Mouse (Mus musculus) CH12.LX (cell line): ENCODE measurements at regions not wholly inside any gene's neighbourhood (a gene's known extent, or its start where the extent isn't known, plus 50 kb on each side); places are given as distances from the start of the nearest gene placed in this dataset.
A peak's percentile ranks its signal among the peaks of the same experiment; 100 is the strongest.

Source experiments
- DNase-seq: peaks from one replicate; pipeline ENCODE4 v3.0.0-alpha.2; 2013; ENCODE audit errors: extremely low read depth
- H3K27ac ChIP-seq: 2 replicates; pipeline ENCODE4 v1.5.1; 2012; ENCODE audit warnings: low read depth, mild to moderate bottlenecking, control low read depth, moderate library complexity; ENCODE audit not compliant: insufficient read depth
- H3K27me3 ChIP-seq: replicated peaks from 2 replicates; pipeline ENCODE3; 2012; ENCODE audit warnings: inconsistent platforms
- H3K36me3 ChIP-seq, 2 experiments: replicated peaks in 1 of 2; 2 replicates each; pipeline versions ENCODE3 to v1.6.1; 2012; ENCODE audit warnings: inconsistent platforms in 1 of 2, low read length in 1 of 2, mild to moderate bottlenecking in 1 of 2, mixed read lengths in 1 of 2, moderate library complexity in 1 of 2; ENCODE audit not compliant: control insufficient read depth in 1 of 2, insufficient read depth in 1 of 2
- H3K4me1 ChIP-seq, 2 experiments: 2 replicates each; pipeline ENCODE4 v1.6.1; 2012; ENCODE audit warnings: inconsistent platforms in 1 of 2, moderate library complexity in 1 of 2; ENCODE audit not compliant: insufficient read depth in 2 of 2, control insufficient read depth in 1 of 2
- H3K4me2 ChIP-seq: 2 replicates; pipeline ENCODE4 v1.6.1; 2012; ENCODE audit warnings: low read depth, mild to moderate bottlenecking, control low read depth; ENCODE audit not compliant: poor library complexity, insufficient read depth, severe bottlenecking
- H3K4me3 ChIP-seq, 3 experiments: fragments of 150-350 bp in 1 of 3; sonication (generic) in 1 of 3; replicated peaks in 1 of 3; 2 replicates each; pipeline versions ENCODE3 to v1.5.1; 2011 to 2012; ENCODE audit warnings: low read depth in 2 of 3, low read length in 2 of 3, mild to moderate bottlenecking in 2 of 3, moderate library complexity in 2 of 3, control low read depth in 1 of 3, improper control_type of control experiment in 1 of 3, inconsistent platforms in 1 of 3, mixed read lengths in 1 of 3; ENCODE audit not compliant: poor library complexity in 1 of 3
- H3K79me2 ChIP-seq: replicated peaks from 2 replicates; pipeline ENCODE4 v1.6.1; 2012; ENCODE audit warnings: mild to moderate bottlenecking, moderate library complexity; ENCODE audit not compliant: control insufficient read depth, poor library complexity, insufficient read depth, severe bottlenecking; ENCODE audit errors: extremely low read depth
- H3K9ac ChIP-seq: 2 replicates; pipeline ENCODE4 v1.6.1; 2012; ENCODE audit warnings: low read depth, mild to moderate bottlenecking, control low read depth, moderate library complexity; ENCODE audit not compliant: insufficient read depth
- H3K9me3 ChIP-seq: replicated peaks from 2 replicates; pipeline ENCODE3; 2012; ENCODE audit warnings: low read length, inconsistent platforms, mixed read lengths
- CHD2 ChIP-seq: IDR thresholded peaks from 2 replicates; pipeline ENCODE4 v1.6.1; 2011; ENCODE audit warnings: low read length, improper control_type of control experiment
- CTCF ChIP-seq, 2 experiments: IDR thresholded peaks in 1 of 2; conservative IDR thresholded peaks in 1 of 2; 2 replicates each; pipeline ENCODE4 v1.5.1; 2011 to 2012; ENCODE audit warnings: low read depth in 2 of 2, low read length in 2 of 2, improper control_type of control experiment in 1 of 2, inconsistent platforms in 1 of 2, mild to moderate bottlenecking in 1 of 2, moderate library complexity in 1 of 2
- ELF1 ChIP-seq: IDR thresholded peaks from 2 replicates; pipeline ENCODE4 v1.6.1; 2014; ENCODE audit warnings: low read depth, mild to moderate bottlenecking, inconsistent platforms, low read length, improper control_type of control experiment
- EP300 ChIP-seq: IDR thresholded peaks from 2 replicates; pipeline ENCODE4 v1.6.1; 2011; ENCODE audit warnings: low read length, improper control_type of control experiment
- GABPA ChIP-seq: IDR thresholded peaks from 2 replicates; pipeline ENCODE4 v1.6.1; 2012; ENCODE audit warnings: low read depth, low read length, improper control_type of control experiment, inconsistent platforms; ENCODE audit not compliant: insufficient replicate concordance
- JUN ChIP-seq: IDR thresholded peaks from 2 replicates; pipeline ENCODE4 v1.6.1; 2011; ENCODE audit warnings: low read depth, mild to moderate bottlenecking, low read length, improper control_type of control experiment, moderate library complexity; ENCODE audit not compliant: insufficient read depth
- MAZ ChIP-seq: IDR thresholded peaks from 2 replicates; pipeline ENCODE4 v1.6.1; 2012; ENCODE audit warnings: low read depth, mild to moderate bottlenecking, inconsistent platforms, low read length, improper control_type of control experiment, moderate library complexity
- NELFE ChIP-seq: IDR thresholded peaks from 2 replicates; pipeline ENCODE4 v1.6.1; 2011; ENCODE audit warnings: low read depth, low read length, improper control_type of control experiment
- PAX5 ChIP-seq: IDR thresholded peaks from 2 replicates; pipeline ENCODE4 v1.6.1; 2012; ENCODE audit warnings: low read length, inconsistent platforms, mixed read lengths
- RAD21 ChIP-seq: IDR thresholded peaks from 2 replicates; pipeline ENCODE4 v1.6.1; 2011; ENCODE audit warnings: low read depth, mild to moderate bottlenecking, low read length, improper control_type of control experiment, moderate library complexity
- SIN3A ChIP-seq: IDR thresholded peaks from 2 replicates; pipeline ENCODE4 v1.6.1; 2012; ENCODE audit warnings: low read length, improper control_type of control experiment, inconsistent platforms
- TCF12 ChIP-seq: IDR thresholded peaks from 2 replicates; pipeline ENCODE4 v1.6.1; 2014; ENCODE audit warnings: low read depth, mild to moderate bottlenecking, inconsistent platforms, low read length, improper control_type of control experiment
- UBTF ChIP-seq: IDR thresholded peaks from 2 replicates; pipeline ENCODE4 v1.6.1; 2012; ENCODE audit warnings: low read depth, mild to moderate bottlenecking, inconsistent platforms, low read length, improper control_type of control experiment, moderate library complexity
- USF1 ChIP-seq: IDR thresholded peaks from 2 replicates; pipeline ENCODE4 v1.6.1; 2014; ENCODE audit warnings: low read depth, mild to moderate bottlenecking, inconsistent platforms, low read length, improper control_type of control experiment
- USF2 ChIP-seq: conservative IDR thresholded peaks from 2 replicates; pipeline ENCODE4 v1.6.1; 2011; ENCODE audit warnings: low read depth, low read length, improper control_type of control experiment
- ZC3H11A ChIP-seq: IDR thresholded peaks from 2 replicates; pipeline ENCODE4 v1.6.1; 2012; ENCODE audit warnings: low read depth, mild to moderate bottlenecking, inconsistent platforms, low read length, improper control_type of control experiment
- ZNF384 ChIP-seq: IDR thresholded peaks from 2 replicates; pipeline ENCODE4 v1.6.1; 2012; ENCODE audit warnings: low read depth, low read length, improper control_type of control experiment, inconsistent platforms
- dilution Hi-C: fragments of 300-500 bp; cut with MboI; formaldehyde crosslinking; loops from 2 replicates; pipeline ENCODE4 v1.14.3; 2020; ENCODE audit warnings: low sequenced_read_pairs; ENCODE audit not compliant: extremely low pct_unique_long_range_greater_than_20kb, extremely low pct_ligation_motif_present
- in situ Hi-C: fragments of 300-500 bp; cut with MboI; formaldehyde crosslinking; loops from 3 replicates; pipeline ENCODE4 v1.14.3; 2019; ENCODE audit warnings: low sequenced_read_pairs, low pct_ligation_motif_present, low pct_unique_long_range_greater_than_20kb, mixed read lengths

GRCm38 (mm10) chr13:10542723-10543122 lies 182.1 kb upstream of the Chrm3 start:
- TF ChIP-seq EP300 (no peak), RAD21 (no peak), NELFE (no peak), GABPA (no peak), ZC3H11A (no peak), USF1 (no peak), USF2 (no peak), JUN (no peak), ZNF384 (no peak), PAX5 (no peak), TCF12 (no peak), SIN3A (no peak), CHD2 (no peak), UBTF (no peak)
- no peak overlapping the region for H3K27ac ChIP-seq
- dilution Hi-C loops, result no loop called here

DNA sequence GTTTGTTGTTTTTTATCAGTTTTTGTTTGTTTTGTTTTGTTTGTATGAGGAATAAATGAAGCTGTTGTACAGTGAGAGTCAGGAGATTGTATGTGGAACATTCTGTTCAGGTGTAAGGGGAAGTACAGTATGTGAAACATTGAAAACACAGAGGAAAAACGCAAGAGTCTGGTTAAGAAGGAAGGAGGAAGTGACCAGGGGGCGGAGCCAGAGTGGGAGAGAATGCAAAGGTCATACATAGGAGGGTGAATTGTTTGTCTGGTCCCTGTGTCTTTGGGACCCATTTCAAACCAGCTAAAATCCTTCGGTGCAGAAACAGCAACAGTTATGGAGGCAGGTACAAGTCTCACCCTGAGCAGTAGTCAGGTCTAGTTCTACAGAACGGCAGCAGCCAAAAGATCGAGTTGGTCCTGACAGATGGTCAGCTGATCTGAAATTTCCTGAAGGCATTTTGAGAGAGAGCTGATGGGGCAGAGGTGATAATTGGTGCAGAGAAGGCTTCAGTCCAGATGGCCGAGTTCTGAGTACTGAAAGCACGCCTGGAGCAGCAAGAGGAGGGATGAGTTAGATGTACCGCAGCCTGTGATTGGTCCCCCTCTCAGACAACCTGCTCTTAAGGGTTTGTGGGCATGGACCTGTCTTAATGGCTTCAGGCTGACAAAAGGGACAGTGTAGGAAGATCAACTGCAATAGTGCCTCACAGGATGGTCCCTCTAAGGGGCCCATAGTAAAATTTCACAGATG lies 179.7 kb upstream of the Chrm3 start:
- H3K4me2 ChIP-seq, result no peak overlapping the region
- H3K4me1 ChIP-seq, result peaks cover 0 to 9% of the 10 kb centered on the region in 2 experiments; a peak in 2 of 4 replicates
- DNase-seq, result peak; percentile 21
- H3K79me2 ChIP-seq, result no peaks in the 10 kb centered on the region
- TF ChIP-seq MAZ, result no peak
- no peak for TF ChIP-seq ELF1
- TF ChIP-seq CTCF (conservative IDR thresholded peaks at IDR 0.05 in 1 of 2, IDR thresholded peaks at IDR 0.05 in 1 of 2; ENCODE audit: low read depth in 2 of 2, low read length in 2 of 2), result no peak
- dilution Hi-C loops (no loop called here), in situ Hi-C loops (no loop called here)
- no peaks in the 10 kb centered on the region for H3K27me3 ChIP-seq
- no peak overlapping the region for H3K9ac ChIP-seq
- H3K9me3 ChIP-seq, result no peaks in the 10 kb centered on the region
- no peak overlapping the region for H3K4me3 ChIP-seq
- H3K27ac ChIP-seq, result no peak overlapping the region
- H3K36me3 ChIP-seq, result no peaks in the 10 kb centered on the region

More at GRCm38 (mm10) chr13:10542723-10543122, 182.1 kb upstream of the Chrm3 start:
- no peaks in the 10 kb centered on the region for H3K27me3 ChIP-seq
- no peaks in the 10 kb centered on the region for H3K36me3 ChIP-seq
- peaks cover 0 to 9% of the 10 kb centered on the region in 2 experiments; a peak in 2 of 4 replicates for H3K4me1 ChIP-seq
- peak; percentile 3 for DNase-seq
- no peak overlapping the region for H3K9ac ChIP-seq
- no peak overlapping the region for H3K4me2 ChIP-seq
- no peak overlapping the region for H3K4me3 ChIP-seq
- H3K79me2 ChIP-seq, result no peaks in the 10 kb centered on the region
- no peaks in the 10 kb centered on the region for H3K9me3 ChIP-seq
- in situ Hi-C loops, result no loop called here
